Mouse (Mus musculus) frontal cortex, postnatal 25 days (tissue): ENCODE results near the gene Aicda.

ENCODE experiments used
- DNase-seq, 2 experiments: peaks; one replicate each; pipeline ENCODE4 v3.0.0; 2022; ENCODE audit warnings: low spot score in 2 of 2

Aicda gene

GRCm38 (mm10) chr6:122600066-122600646, 46.6 kb downstream of the Aicda start:
- no peak for DNase-seq

GRCm38 (mm10) chr6:122601031-122601430, 47.4 kb downstream of the Aicda start:
- no peak for DNase-seq

GRCm38 (mm10) chr6:122601615-122602014, 48.0 kb downstream of the Aicda start:
- no peak for DNase-seq

- peak; percentile 16 to 17 for DNase-seq
These were observed 48.8 kb downstream of the Aicda start, which contains the start of gene Apobec1 for GRCm38 (mm10) chr6:122602242-122602991. Gene Apobec1, minus strand, starts transcription at chr6:122602444.

GRCm38 (mm10) chr6:122602992-122603322, 49.4 kb downstream of the Aicda start:
- no peak for DNase-seq

GRCm38 (mm10) chr6:122604260-122604659, 50.7 kb downstream of the Aicda start:
- DNase-seq, result no peak

GRCm38 (mm10) chr6:122605483-122605882, 51.9 kb downstream of the Aicda start:
- no peak for DNase-seq

GRCm38 (mm10) chr6:122606661-122607060, 53.1 kb downstream of the Aicda start:
- DNase-seq, result no peak

GRCm38 (mm10) chr6:122607700-122608099, 54.1 kb downstream of the Aicda start:
- DNase-seq, result no peak

- no peak for DNase-seq
These were observed 55.1 kb downstream of the Aicda start for GRCm38 (mm10) chr6:122608434-122609376.

GRCm38 (mm10) chr6:122609377-122609728, 55.8 kb downstream of the Aicda start:
- no peak for DNase-seq

- no peak for DNase-seq
These were observed 56.2 kb downstream of the Aicda start, which contains the start of gene Gdf3 for GRCm38 (mm10) chr6:122609771-122610170. Gene Gdf3, minus strand, starts transcription at chr6:122610087.

- DNase-seq, result no peak
These were observed 58.8 kb downstream of the Aicda start for GRCm38 (mm10) chr6:122612426-122612825.
